Mouse (Mus musculus): ENCODE data around the gene Hypk.

The Hypk gene

GRCm38 (mm10) chr2:121507173-121507950 lies 54.3 kb downstream of the Hypk start:
- DNase-seq: no peak

DNA sequence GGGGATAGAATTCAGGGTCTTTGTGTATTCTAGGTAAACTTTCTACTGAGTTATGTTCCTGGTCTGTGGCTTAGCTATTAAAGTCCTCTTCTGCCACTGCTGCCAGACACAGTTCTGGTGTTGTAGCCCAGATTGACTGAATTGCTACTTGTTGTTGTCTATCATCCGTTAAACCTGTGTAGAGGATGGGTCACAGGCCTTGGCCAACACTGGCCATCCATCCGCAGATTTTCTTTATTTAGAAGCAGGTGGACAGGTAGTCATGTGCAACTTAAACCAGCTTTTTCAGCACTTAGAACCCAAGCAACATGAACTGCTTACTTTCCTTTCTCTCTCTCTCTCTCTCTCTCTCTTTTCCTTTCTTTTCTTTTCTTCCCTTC lies 54.9 kb downstream of the Hypk start:
- DNase-seq: no peak
